Mouse (Mus musculus) megakaryocyte, embryonic 14.5 days (primary cell): ENCODE data around the gene Uba52. TPM values are rescaled to one million over a fixed set of nuclear protein-coding genes. Genes with fewer than 3 reads are reported as not detected.

ENCODE experiments used
- H3K27me3 ChIP-seq: replicated peaks from 2 replicates; pipeline ENCODE3; 2012; ENCODE audit warnings: inconsistent platforms
- H3K36me3 ChIP-seq: replicated peaks from 2 replicates; pipeline ENCODE3; 2012; ENCODE audit warnings: low read length, inconsistent platforms, mixed read lengths
- H3K4me1 ChIP-seq: 2 replicates; pipeline ENCODE4 v1.6.1; 2012; ENCODE audit warnings: inconsistent platforms
- H3K4me3 ChIP-seq: replicated peaks from 2 replicates; pipeline ENCODE3; 2012; ENCODE audit warnings: moderate library complexity, mild to moderate bottlenecking, inconsistent platforms
- H3K9me3 ChIP-seq: 2 replicates; pipeline ENCODE4 v1.6.1; 2012; ENCODE audit warnings: inconsistent platforms
- FLI1 ChIP-seq: IDR thresholded peaks from 2 replicates; pipeline ENCODE4 v1.6.1; 2012; ENCODE audit warnings: low read length, inconsistent platforms, mixed read lengths
- GATA1 ChIP-seq: IDR thresholded peaks from 3 replicates; pipeline ENCODE4 v1.6.1; 2012; ENCODE audit warnings: mixed read lengths, low read length, inconsistent platforms, borderline replicate concordance
- polyA plus RNA-seq: library from polyadenylated mRNA; stranded (reverse); fragments of >175 nt; gene quantifications from 2 replicates; pipeline ENCODE4 v1.2.3, GENCODE M21; 2012; ENCODE audit warnings: low replicate concordance; ENCODE audit not compliant: insufficient read depth

Uba52 gene
- polyA plus RNA-seq, 1 experiment, result 989 TPM

- H3K4me3 ChIP-seq, result peak overlapping the region; percentile 95
- TF ChIP-seq GATA1, result no peak
- H3K27me3 ChIP-seq, result peaks cover 6% of the 10 kb centered on the region
- H3K4me1 ChIP-seq, result peaks cover 79% of the 10 kb centered on the region
- H3K9me3 ChIP-seq, result no peaks in the 10 kb centered on the region
- peaks cover 46% of the 10 kb centered on the region for H3K36me3 ChIP-seq
Observed at GRCm38 (mm10) chr8:70507027-70507393, 3.6 kb downstream of the Uba52 start.

- no peaks in the 10 kb centered on the region for H3K9me3 ChIP-seq
- no peak for TF ChIP-seq GATA1
- TF ChIP-seq FLI1, result no peak
- peaks cover 42% of the 10 kb centered on the region for H3K36me3 ChIP-seq
- H3K27me3 ChIP-seq, result peaks cover 12% of the 10 kb centered on the region
- H3K4me3 ChIP-seq, result peak within 1 kb of the TSS; percentile 95
- peaks cover 79% of the 10 kb centered on the region for H3K4me1 ChIP-seq
Observed at GRCm38 (mm10) chr8:70506328-70507026, 4.1 kb downstream of the Uba52 start, which contains the start of gene Rex1bd. TSS of gene Rex1bd (minus strand) at chr8:70506752.

- Histone ChIP-seq H3K4me1 (peaks cover 82% of the 10 kb centered on the region), H3K27me3 (peaks cover 18% of the 10 kb centered on the region), H3K9me3 (no peaks in the 10 kb centered on the region), H3K36me3 (peaks cover 42% of the 10 kb centered on the region), H3K4me3 (peak overlapping the region; percentile 95)
- TF ChIP-seq FLI1 (no peak), GATA1 (no peak)
Observed at GRCm38 (mm10) chr8:70505698-70506327, 4.8 kb downstream of the Uba52 start.

GRCm38 (mm10) chr8:70504851-70505250, 5.8 kb downstream of the Uba52 start:
- Histone ChIP-seq H3K27me3 (peaks cover 28% of the 10 kb centered on the region), H3K4me3 (peak overlapping the region; percentile 20), H3K9me3 (no peaks in the 10 kb centered on the region), H3K36me3 (peaks cover 42% of the 10 kb centered on the region), H3K4me1 (peaks cover 92% of the 10 kb centered on the region)
- TF ChIP-seq GATA1 (no peak), FLI1 (no peak)

- Histone ChIP-seq H3K4me3 (no peak overlapping the region), H3K27me3 (peaks cover 33% of the 10 kb centered on the region), H3K4me1 (peaks cover 93% of the 10 kb centered on the region), H3K9me3 (no peaks in the 10 kb centered on the region), H3K36me3 (peaks cover 41% of the 10 kb centered on the region)
- no peak for TF ChIP-seq GATA1
- no peak for TF ChIP-seq FLI1
Observed at GRCm38 (mm10) chr8:70504291-70504716, 6.3 kb downstream of the Uba52 start.

- peaks cover 87% of the 10 kb centered on the region for H3K4me1 ChIP-seq
- no peak for TF ChIP-seq GATA1
- no peak for TF ChIP-seq FLI1
- H3K9me3 ChIP-seq, result no peaks in the 10 kb centered on the region
- no peak overlapping the region for H3K4me3 ChIP-seq
- peaks cover 44% of the 10 kb centered on the region for H3K27me3 ChIP-seq
- peaks cover 31% of the 10 kb centered on the region for H3K36me3 ChIP-seq
Observed at GRCm38 (mm10) chr8:70503062-70503750, 7.4 kb downstream of the Uba52 start.

GRCm38 (mm10) chr8:70502540-70502939, 8.1 kb downstream of the Uba52 start:
- peaks cover 25% of the 10 kb centered on the region for H3K36me3 ChIP-seq
- peaks cover 50% of the 10 kb centered on the region for H3K27me3 ChIP-seq
- H3K9me3 ChIP-seq, result no peaks in the 10 kb centered on the region
- no peak overlapping the region for H3K4me3 ChIP-seq
- no peak for TF ChIP-seq FLI1
- no peak for TF ChIP-seq GATA1
- peaks cover 80% of the 10 kb centered on the region for H3K4me1 ChIP-seq

GRCm38 (mm10) chr8:70501820-70502529, 8.6 kb downstream of the Uba52 start:
- Histone ChIP-seq H3K4me1 (peaks cover 74% of the 10 kb centered on the region), H3K36me3 (peaks cover 21% of the 10 kb centered on the region), H3K27me3 (peaks cover 56% of the 10 kb centered on the region), H3K9me3 (no peaks in the 10 kb centered on the region), H3K4me3 (no peak overlapping the region)
- no peak for TF ChIP-seq FLI1
- no peak for TF ChIP-seq GATA1
